Mouse (Mus musculus): ENCODE data around the gene Usp30.

The Usp30 gene

GRCm38 (mm10) chr5:114066601-114067000 lies 1.3 kb downstream of the Usp30 start:
- no peak for DNase-seq (ENCODE audit: low spot score in 2 of 2)

GRCm38 (mm10) chr5:114067543-114067942 lies 2.3 kb downstream of the Usp30 start:
- no peak for DNase-seq (ENCODE audit: low spot score in 2 of 2)

- no peak for DNase-seq (ENCODE audit: low spot score in 2 of 2)
Observed at GRCm38 (mm10) chr5:114067982-114068381, 2.7 kb downstream of the Usp30 start.

GRCm38 (mm10) chr5:114070858-114071257 lies 5.6 kb downstream of the Usp30 start:
- DNase-seq (ENCODE audit: low spot score in 2 of 2), result no peak

GRCm38 (mm10) chr5:114072262-114072661 lies 7.0 kb downstream of the Usp30 start:
- no peak for DNase-seq (ENCODE audit: low spot score in 2 of 2)

GRCm38 (mm10) chr5:114077009-114077408 lies 11.7 kb downstream of the Usp30 start:
- DNase-seq (ENCODE audit: low spot score in 2 of 2), result no peak

- no peak for DNase-seq (ENCODE audit: low spot score in 2 of 2)
Observed at GRCm38 (mm10) chr5:114085501-114085900, 20.2 kb downstream of the Usp30 start.

- DNase-seq (ENCODE audit: low spot score in 2 of 2), result no peak
Observed at GRCm38 (mm10) chr5:114087875-114088480, 22.7 kb downstream of the Usp30 start.

GRCm38 (mm10) chr5:114090421-114091013 lies 25.3 kb downstream of the Usp30 start:
- DNase-seq (ENCODE audit: low spot score in 2 of 2), result no peak

- DNase-seq (ENCODE audit: low spot score in 2 of 2), result peak; percentile 71 to 79
Observed at GRCm38 (mm10) chr5:114091057-114091807, 26.0 kb downstream of the Usp30 start, which contains the start of gene Svop. Svop (minus strand) TSS chr5:114091570.

GRCm38 (mm10) chr5:114099709-114100389 lies 34.6 kb downstream of the Usp30 start:
- DNase-seq (ENCODE audit: low spot score in 2 of 2), result peak; percentile 92

GRCm38 (mm10) chr5:114100390-114101099 lies 35.3 kb downstream of the Usp30 start:
- peak in 1 of 2 experiments; percentile 28 for DNase-seq (ENCODE audit: low spot score in 2 of 2)

GRCm38 (mm10) chr5:114101873-114102272 lies 36.6 kb downstream of the Usp30 start:
- no peak for DNase-seq (ENCODE audit: low spot score in 2 of 2)

- no peak for DNase-seq (ENCODE audit: low spot score in 2 of 2)
Observed at GRCm38 (mm10) chr5:114102807-114103206, 37.5 kb downstream of the Usp30 start.

- DNase-seq (ENCODE audit: low spot score in 2 of 2), result no peak
Observed at GRCm38 (mm10) chr5:114106391-114106935, 41.2 kb downstream of the Usp30 start.

GRCm38 (mm10) chr5:114113334-114113733 lies 48.1 kb downstream of the Usp30 start:
- no peak for DNase-seq (ENCODE audit: low spot score in 2 of 2)

GRCm38 (mm10) chr5:114115030-114115429 lies 49.8 kb downstream of the Usp30 start:
- no peak for DNase-seq (ENCODE audit: low spot score in 2 of 2)

GRCm38 (mm10) chr5:114116586-114116985 lies 51.3 kb downstream of the Usp30 start:
- no peak for DNase-seq (ENCODE audit: low spot score in 2 of 2)

- no peak for DNase-seq (ENCODE audit: low spot score in 2 of 2)
Observed at GRCm38 (mm10) chr5:114119806-114120205, 54.5 kb downstream of the Usp30 start.

- no peak for DNase-seq (ENCODE audit: low spot score in 2 of 2)
Observed at GRCm38 (mm10) chr5:114126008-114126407, 60.7 kb downstream of the Usp30 start.

- no peak for DNase-seq (ENCODE audit: low spot score in 2 of 2)
Observed at GRCm38 (mm10) chr5:114126499-114127244, 61.4 kb downstream of the Usp30 start.
